Mouse (Mus musculus): ENCODE data around the gene Bmp4.

The Bmp4 gene

DNA sequence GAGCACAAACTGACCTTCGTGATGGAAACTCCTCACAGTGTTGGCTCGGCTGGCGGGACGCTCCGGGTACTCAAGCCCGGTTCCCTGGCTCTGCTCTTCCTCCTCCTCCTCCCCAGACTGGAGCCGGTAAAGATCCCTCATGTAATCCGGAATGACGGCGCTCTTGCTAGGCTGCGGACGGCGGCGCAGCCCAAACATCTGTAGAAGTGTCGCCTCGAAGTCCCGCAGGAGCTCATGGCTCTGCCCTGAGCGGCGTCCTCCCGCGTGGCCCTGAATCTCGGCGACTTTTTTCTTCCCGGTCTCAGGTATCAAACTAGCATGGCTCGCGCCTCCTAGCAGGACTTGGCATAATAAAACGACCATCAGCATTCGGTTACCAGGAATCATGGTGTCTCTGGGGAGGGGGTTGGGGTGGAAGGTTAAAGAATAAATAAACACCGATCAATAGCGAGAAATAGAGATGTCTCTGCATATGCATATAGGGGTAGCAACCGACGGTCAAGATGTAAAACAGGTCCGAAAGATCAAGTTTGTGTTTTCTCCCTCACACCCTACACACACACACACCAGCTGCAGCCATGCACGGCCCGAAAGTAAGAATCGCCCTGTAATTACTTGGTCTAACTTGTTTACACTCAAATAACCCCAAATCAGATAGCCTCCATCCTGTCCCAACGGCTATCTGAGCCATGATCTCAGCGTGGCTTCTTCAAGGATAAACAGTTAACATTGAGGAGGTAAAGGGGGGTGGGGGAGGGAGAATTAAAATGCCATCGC is 4.6 kb downstream of the Bmp4 start:
- peak; percentile 60 for DNase-seq (ENCODE audit: low spot score)

DNA sequence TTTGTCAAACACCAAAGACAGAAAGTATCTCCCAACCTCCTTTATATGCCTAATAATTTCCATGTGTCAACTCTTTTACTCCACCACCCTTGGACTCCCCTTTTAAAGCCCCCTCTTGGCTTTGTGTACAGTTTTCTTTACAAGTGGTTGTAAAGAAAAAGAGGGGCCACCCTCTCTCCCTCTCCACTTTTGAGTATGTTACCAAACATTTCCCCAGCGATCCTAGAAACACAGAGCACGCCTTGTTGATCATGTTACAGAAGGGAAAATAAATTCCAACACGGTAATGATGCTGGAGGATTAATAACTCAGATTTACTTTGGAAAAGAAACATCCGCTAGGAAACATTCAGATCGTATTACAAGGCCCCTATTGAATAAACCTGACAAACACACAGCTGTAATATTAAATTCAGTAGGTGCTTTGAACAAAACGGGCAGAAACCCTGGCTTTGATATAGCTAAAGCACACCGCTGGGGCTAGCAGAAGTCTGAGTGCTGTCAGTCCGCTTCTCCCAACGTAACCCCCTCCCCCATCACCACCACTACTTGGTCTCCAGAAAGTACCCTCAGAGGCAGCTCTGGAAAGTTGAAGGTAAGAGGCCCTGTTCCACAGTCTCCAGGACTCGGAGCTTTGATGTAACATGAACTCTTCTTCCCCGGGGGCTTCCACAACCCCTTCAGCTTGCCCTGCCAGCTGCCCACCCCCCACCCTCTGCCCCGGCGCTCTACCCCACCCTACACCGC is 5.3 kb downstream of the Bmp4 start:
- DNase-seq (ENCODE audit: low spot score): peak; percentile 41

- DNase-seq (ENCODE audit: low spot score): no peak
Measured at GRCm38 (mm10) chr14:46381457-46381856, 9.0 kb downstream of the Bmp4 start.

DNA sequence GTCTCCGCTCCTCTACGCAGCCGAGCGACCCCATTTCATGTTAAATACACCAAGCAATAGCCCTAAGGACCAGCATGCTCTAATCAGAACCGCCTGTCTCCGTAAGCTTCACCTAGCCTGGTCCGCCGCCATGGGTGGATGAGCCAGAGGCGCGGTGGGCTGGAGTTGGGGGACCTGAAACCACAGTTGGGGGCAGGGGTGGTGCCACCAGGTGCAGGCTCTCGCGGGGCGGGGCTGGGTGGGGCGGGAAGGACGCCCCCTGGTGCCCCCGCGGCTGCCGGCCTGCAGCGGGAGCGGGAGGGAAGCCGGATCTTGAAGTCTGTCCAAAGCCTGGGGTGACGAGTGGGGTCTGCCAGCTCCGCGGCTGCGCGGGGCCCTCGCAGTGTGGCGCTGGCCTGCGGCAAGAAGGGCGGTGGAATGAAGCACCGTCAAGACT is 10.2 kb downstream of the Bmp4 start:
- DNase-seq (ENCODE audit: low spot score): peak; percentile 52

- DNase-seq (ENCODE audit: low spot score): no peak
Measured at GRCm38 (mm10) chr14:46379285-46379684, 11.2 kb downstream of the Bmp4 start, which contains the start of gene Gm15217. Gene Gm15217, plus strand, starts transcription at chr14:46379414.

DNA sequence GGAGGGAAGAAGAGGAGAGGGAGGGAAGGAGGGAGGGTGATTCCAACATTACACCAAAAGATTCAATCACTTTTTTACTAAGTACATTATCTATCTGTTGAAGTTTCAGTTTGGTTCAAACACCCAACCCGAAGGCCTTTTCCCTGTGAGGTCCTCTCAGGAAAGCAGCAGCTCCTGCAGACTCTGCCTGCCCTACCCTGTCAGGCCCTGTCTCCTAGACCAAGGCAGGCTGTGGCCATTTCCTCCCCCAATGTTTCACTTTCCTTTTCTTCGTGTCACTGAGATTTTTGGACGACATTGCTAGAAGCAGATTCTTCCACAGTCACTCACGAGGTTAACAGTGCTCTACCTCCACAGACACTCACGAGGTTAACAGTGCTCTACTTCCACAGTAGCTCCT is 14.7 kb downstream of the Bmp4 start:
- DNase-seq (ENCODE audit: low spot score): no peak

DNA sequence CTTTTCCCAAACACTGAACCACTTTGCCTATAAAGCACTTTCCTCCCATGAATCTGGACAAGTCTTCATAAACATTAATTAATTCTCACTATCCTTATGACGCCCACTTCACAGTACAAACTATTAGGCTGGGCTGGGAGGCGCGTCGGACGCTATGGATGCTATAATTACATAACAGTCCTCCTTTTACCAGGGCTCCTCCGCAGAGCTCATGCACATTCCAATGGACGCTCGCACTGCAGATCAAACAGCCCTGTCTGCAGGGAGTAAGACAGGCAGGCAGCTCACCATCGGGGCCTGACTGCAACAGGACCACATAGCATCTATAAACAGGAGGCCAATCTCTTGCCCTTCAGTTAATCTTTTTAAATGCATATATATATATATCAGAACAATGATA is 18.0 kb downstream of the Bmp4 start:
- DNase-seq (ENCODE audit: low spot score): peak; percentile 54

GRCm38 (mm10) chr14:46363209-46363608 is 27.3 kb downstream of the Bmp4 start:
- DNase-seq (ENCODE audit: low spot score): no peak

GRCm38 (mm10) chr14:46357696-46358095 is 32.8 kb downstream of the Bmp4 start:
- no peak for DNase-seq (ENCODE audit: low spot score)

DNA sequence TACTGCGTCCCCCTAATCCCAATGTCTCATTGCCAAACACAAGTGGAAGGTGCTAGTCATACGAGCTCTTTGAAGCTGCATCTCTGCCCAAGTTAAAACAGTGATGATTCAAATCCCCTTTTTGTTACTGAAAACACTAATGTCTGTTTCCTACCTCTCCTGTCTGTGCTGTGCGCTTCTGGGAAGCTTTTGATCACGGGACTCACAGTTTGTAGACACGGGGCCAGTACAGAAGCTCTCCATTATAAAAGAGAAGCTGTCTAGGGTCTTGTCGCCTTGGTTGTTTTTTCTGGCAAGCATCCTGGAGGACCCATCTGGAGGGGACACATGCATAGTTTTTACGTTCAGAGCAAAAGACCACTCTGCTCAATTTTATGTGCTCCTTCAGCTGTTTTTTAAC is 33.2 kb downstream of the Bmp4 start:
- no peak for DNase-seq (ENCODE audit: low spot score)

- no peak for DNase-seq (ENCODE audit: low spot score)
Measured at GRCm38 (mm10) chr14:46344750-46345149, 45.7 kb downstream of the Bmp4 start.

DNA sequence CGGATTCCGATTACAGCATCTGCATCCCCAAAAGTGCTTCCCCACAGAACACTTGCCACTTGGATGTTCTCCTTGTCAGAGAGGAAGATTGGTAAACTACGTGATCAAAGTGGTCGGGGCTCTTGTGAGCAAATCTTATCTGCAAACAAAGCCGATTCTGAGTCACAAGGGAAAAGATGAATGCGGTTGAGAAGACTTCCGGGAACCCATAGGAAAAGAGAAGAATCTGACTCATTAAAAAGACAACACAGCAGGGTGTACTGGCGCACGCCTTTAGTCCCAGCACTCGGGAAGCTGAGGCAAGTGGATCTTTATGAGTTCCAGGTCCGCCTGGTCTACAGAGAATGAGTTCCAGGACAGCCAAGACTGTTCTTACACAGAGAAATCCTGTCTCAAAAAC is 51.7 kb downstream of the Bmp4 start:
- no peak for DNase-seq (ENCODE audit: low spot score)
